Comparison of ENCODE assay signal across 38 mouse cellular contexts in the genomic region with DNA sequence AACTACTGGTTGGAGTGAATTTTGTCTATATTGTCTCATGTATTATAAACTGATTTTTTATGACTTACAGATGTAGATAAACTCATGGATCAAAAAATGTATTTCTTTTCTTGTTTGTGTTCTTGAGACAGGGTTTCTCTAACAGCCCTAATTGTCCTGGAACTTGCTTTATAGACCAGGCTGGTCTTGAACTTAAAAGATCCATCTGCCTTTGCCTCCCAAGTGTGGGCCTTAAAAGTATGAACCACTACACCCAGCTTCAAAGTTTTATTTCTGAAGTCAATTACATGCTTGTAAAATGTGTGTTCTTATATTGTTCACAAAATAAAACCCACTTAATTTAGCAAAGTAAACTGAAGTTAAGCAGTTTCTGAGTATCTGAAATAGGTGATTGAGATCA. TPM values are rescaled to one million over a fixed set of nuclear protein-coding genes. Genes with fewer than 3 reads are reported as not detected.
"Had no signal": no experiment of that assay in that cellular context is flagged by ENCODE, and none has a peak within 500 bp of the region (broad histone marks: within the 10 kb centered on the region; RNA-seq: fewer than 3 reads in every experiment).

No protein-coding gene starts in this region.

- H3K4me3 ChIP-seq: heart, embryonic 10.5 days; heart, embryonic 12.5 days; heart, embryonic 13.5 days; heart, embryonic 15.5 days; hindbrain, embryonic 10.5 days; hindbrain, embryonic 12.5 days; hindbrain, embryonic 13.5 days; hindbrain, embryonic 15.5 days; intestine, embryonic 15.5 days; kidney, embryonic 15.5 days; layer of hippocampus, adult 2 months had no signal

- DNase-seq: heart, postnatal 10 days; heart, postnatal 14 days; heart, postnatal 36 days; heart, postnatal 4 days; kidney, adult 11 months; kidney, adult 18-20 months; kidney, adult 2 months; kidney, adult 8-10 months; kidney, adult 9 months; kidney, postnatal 10 days; kidney, postnatal 14 days; kidney, postnatal 25 days; kidney, postnatal 36 days; kidney, postnatal 4 days; layer of hippocampus, adult 9-11 months; layer of hippocampus, postnatal 36 days had no signal

- H3K4me2 ChIP-seq: heart, embryonic 11.5 days; heart, embryonic 12.5 days; heart, embryonic 13.5 days; heart, embryonic 15.5 days; hindbrain, embryonic 12.5 days; hindbrain, embryonic 13.5 days; hindbrain, embryonic 14.5 days; hindbrain, embryonic 15.5 days; intestine, embryonic 15.5 days; kidney, embryonic 15.5 days had no signal

- H3K27ac ChIP-seq: heart, embryonic 10.5 days; heart, embryonic 13.5 days; heart, embryonic 15.5 days; hindbrain, embryonic 10.5 days; hindbrain, embryonic 12.5 days; hindbrain, embryonic 13.5 days; hindbrain, embryonic 14.5 days; hindbrain, embryonic 15.5 days; hindbrain, postnatal 0 days; intestine, embryonic 15.5 days; kidney, embryonic 15.5 days; kidney, postnatal 0 days; layer of hippocampus, adult 2 months had no signal

- H3K9me3 ChIP-seq: heart, embryonic 10.5 days; heart, embryonic 12.5 days; heart, embryonic 13.5 days; heart, embryonic 15.5 days; hindbrain, embryonic 10.5 days; hindbrain, embryonic 12.5 days; hindbrain, embryonic 13.5 days; hindbrain, embryonic 15.5 days; intestine, embryonic 15.5 days; kidney, embryonic 15.5 days had no signal

- H3K27me3 ChIP-seq: heart, embryonic 12.5 days; heart, embryonic 13.5 days; heart, embryonic 15.5 days; hindbrain, embryonic 12.5 days; hindbrain, embryonic 13.5 days; hindbrain, embryonic 15.5 days; intestine, embryonic 15.5 days; kidney, embryonic 15.5 days had no signal

- H3K4me1 ChIP-seq: heart, embryonic 10.5 days; hindbrain, embryonic 10.5 days; hindbrain, embryonic 12.5 days; hindbrain, embryonic 13.5 days; hindbrain, embryonic 15.5 days; intestine, embryonic 15.5 days; kidney, embryonic 15.5 days had no signal

- H3K9ac ChIP-seq: heart, embryonic 12.5 days; heart, embryonic 13.5 days; heart, embryonic 15.5 days; hindbrain, embryonic 12.5 days; hindbrain, embryonic 13.5 days; hindbrain, embryonic 14.5 days; hindbrain, embryonic 15.5 days; intestine, embryonic 15.5 days; kidney, embryonic 15.5 days had no signal

- ATAC-seq: hindbrain, embryonic 16.5 days; hindbrain, postnatal 0 days; inflammation-experienced regulatory T-cells, adult 6 months; intestine, embryonic 15.5 days; intestine, embryonic 16.5 days; intestine, postnatal 0 days had no signal

RNA-seq across cellular contexts. Expression of gene Dnah12, which starts 34.9 kb away (rescaled TPM):
- polyA plus RNA-seq: heart, postnatal 0 days; hindbrain, embryonic 11.5 days; large intestine, adult 2 months had no signal
